Mouse (Mus musculus) small intestine, adult 2 months (tissue): ENCODE measurements around the gene Hdac4. TPM values are rescaled to one million over a fixed set of nuclear protein-coding genes. Genes with fewer than 3 reads are reported as not detected.

Experiments used
- H3K27ac ChIP-seq: fragments of 200-500 bp; 2 replicates; pipeline ENCODE4 v1.5.1; 2012; ENCODE audit warnings: low read depth, low read length, control low read depth, inconsistent platforms; ENCODE audit not compliant: insufficient read depth
- H3K27me3 ChIP-seq: fragments of 200-500 bp; 2 replicates; pipeline ENCODE4 v1.6.1; 2012; ENCODE audit warnings: mild to moderate bottlenecking, moderate library complexity, low read length, inconsistent platforms; ENCODE audit not compliant: control insufficient read depth, insufficient read depth
- H3K36me3 ChIP-seq: fragments of 200-500 bp; 2 replicates; pipeline ENCODE4 v1.6.1; 2012; ENCODE audit warnings: mild to moderate bottlenecking, low read length, control low read depth, inconsistent platforms; ENCODE audit not compliant: control insufficient read depth, insufficient read depth
- H3K4me1 ChIP-seq: fragments of 200-500 bp; 2 replicates; pipeline ENCODE4 v1.6.1; 2012; ENCODE audit warnings: low read length, inconsistent platforms, mixed read lengths; ENCODE audit not compliant: control insufficient read depth, insufficient read depth, insufficient read length
- H3K4me3 ChIP-seq: fragments of 200-500 bp; 2 replicates; pipeline ENCODE4 v1.5.1; 2012; ENCODE audit warnings: low read depth, mild to moderate bottlenecking, control low read depth, inconsistent platforms, low read length, moderate library complexity
- CTCF ChIP-seq: fragments of 200-500 bp; IDR thresholded peaks from 2 replicates; pipeline ENCODE4 v1.5.1; 2012; ENCODE audit warnings: low read depth, mild to moderate bottlenecking, control low read depth, inconsistent platforms, low read length, moderate library complexity, mixed read lengths; ENCODE audit not compliant: insufficient replicate concordance, insufficient read length; ENCODE audit errors: extremely low read depth
- POLR2A ChIP-seq: fragments of 200-500 bp; IDR thresholded peaks from 2 replicates; pipeline ENCODE4 v1.6.1; 2012; ENCODE audit warnings: low read depth, mild to moderate bottlenecking, control low read depth, inconsistent platforms, low read length, moderate library complexity
- WGBS: fragments of 180-500 bp; shearing (Covaris S2); methylation state at CpG from one replicate; pipeline ENCODE4 v1.1.7; 2018; 5-methylcytosine and 5-hydroxymethylcytosine counted together
- polyA plus RNA-seq: library from polyadenylated mRNA; depleted of rRNA; stranded (reverse); fragments of >200 nt; gene quantifications from 2 replicates; pipeline ENCODE4 v1.2.3, GENCODE M21; 2012

Hdac4 gene
- polyA plus RNA-seq, 1 experiment, result 21.0 TPM

DNA sequence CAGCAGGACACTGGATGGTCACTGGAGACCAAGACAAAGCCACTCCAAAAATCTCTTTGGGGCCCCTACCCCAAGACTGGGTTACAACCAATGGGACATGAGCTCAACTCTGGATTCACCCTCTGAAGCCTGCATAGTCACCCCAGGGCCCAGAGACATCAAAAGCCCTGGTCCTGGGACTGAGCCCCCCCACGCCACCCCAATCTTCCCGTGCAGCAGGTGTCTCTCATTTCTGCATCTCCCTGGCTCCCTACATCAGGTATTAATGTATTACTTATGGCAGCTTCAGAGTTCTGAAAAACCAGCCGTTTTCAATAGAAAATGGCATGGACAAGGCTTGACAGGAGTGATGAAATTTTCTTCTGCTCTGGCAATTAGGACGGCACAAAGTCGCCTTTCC is 17.9 kb downstream of the Hdac4 start:
- Histone ChIP-seq H3K36me3 (no peaks in the 10 kb centered on the region), H3K4me1 (peaks cover 18% of the 10 kb centered on the region; the same call in 1 of the 2 replicates), H3K27ac (no peak overlapping the region), H3K27me3 (no peaks in the 10 kb centered on the region), H3K4me3 (no peak overlapping the region)
- TF ChIP-seq CTCF (no peak), POLR2A (no peak)
- 81% methylated on average over 5 of the region's 5 CpGs for WGBS

DNA sequence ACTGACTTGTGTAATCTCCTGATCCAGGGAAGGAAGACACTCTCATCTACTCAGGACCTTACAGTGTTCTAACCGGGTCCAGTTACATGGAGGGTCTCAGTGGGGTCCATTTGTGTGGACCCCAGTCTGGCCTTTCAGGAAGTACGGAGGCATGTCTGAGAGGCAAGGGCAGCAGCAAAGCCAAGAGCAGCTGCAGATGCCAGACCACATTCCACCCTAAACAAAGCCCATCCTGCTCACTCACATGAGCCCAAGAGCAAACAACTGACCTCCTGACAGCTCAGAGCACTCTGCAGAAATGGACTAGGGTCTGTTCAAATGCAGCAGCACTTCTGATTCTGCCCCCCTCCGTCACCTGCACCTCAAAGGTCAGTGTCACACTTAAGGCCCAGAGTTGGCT is 18.3 kb downstream of the Hdac4 start:
- Histone ChIP-seq H3K4me3 (no peak overlapping the region), H3K36me3 (no peaks in the 10 kb centered on the region), H3K4me1 (peaks cover 18% of the 10 kb centered on the region; the same call in 1 of the 2 replicates), H3K27me3 (no peaks in the 10 kb centered on the region), H3K27ac (no peak overlapping the region)
- WGBS, result 85% methylated on average over 3 of the region's 3 CpGs
- TF ChIP-seq CTCF, result no peak
- no peak for TF ChIP-seq POLR2A

DNA sequence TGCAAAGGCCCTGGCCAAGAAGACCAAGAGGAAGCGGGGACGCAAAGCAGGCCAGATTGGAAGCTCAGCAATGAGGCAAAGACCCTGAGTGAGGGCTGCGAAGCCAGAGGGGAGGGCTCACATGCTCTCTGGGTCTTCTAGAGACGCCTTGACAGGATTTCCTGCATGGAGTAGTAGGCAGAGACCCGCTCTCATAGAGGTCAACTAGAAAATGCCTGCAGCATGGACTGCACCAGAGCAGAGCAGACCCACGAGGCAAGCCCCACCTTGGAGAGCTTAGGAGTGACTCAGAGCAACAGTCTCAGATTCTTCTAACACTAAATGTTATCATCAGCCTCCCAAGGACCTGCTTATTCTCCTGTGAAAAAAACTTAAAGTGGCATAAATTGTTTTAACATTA is 20.2 kb downstream of the Hdac4 start:
- whole genome bisulfite sequencing, result 87% methylated on average over 6 of the region's 6 CpGs
- TF ChIP-seq CTCF, result no peak
- TF ChIP-seq POLR2A, result no peak
- H3K4me1 ChIP-seq, result peaks cover 18% of the 10 kb centered on the region
- H3K4me3 ChIP-seq, result no peak overlapping the region
- no peaks in the 10 kb centered on the region for H3K27me3 ChIP-seq
- H3K27ac ChIP-seq, result no peak overlapping the region
- no peaks in the 10 kb centered on the region for H3K36me3 ChIP-seq

DNA sequence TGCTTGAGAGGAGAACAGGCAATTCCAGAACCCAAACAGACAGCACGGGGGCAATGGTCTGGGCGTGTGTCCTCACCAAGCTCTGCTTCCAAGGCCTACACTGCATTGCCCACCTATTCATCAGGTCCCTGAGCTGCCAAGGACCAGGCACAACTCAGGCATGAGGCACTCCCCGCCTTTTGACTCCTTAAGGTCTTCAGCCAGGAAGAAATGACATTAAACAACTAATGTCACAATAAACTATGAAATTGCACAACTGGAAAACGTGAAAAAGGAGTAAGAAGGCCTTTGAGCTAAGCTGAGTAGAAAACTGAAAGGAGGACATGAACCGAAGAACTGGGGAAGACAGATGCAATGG is 20.6 kb downstream of the Hdac4 start:
- WGBS, result 70% methylated on average over 5 of the region's 5 CpGs
- no peaks in the 10 kb centered on the region for H3K27me3 ChIP-seq
- peaks cover 18% of the 10 kb centered on the region for H3K4me1 ChIP-seq
- no peak for TF ChIP-seq CTCF
- TF ChIP-seq POLR2A, result no peak
- no peak overlapping the region for H3K4me3 ChIP-seq
- no peaks in the 10 kb centered on the region for H3K36me3 ChIP-seq
- H3K27ac ChIP-seq, result no peak overlapping the region

DNA sequence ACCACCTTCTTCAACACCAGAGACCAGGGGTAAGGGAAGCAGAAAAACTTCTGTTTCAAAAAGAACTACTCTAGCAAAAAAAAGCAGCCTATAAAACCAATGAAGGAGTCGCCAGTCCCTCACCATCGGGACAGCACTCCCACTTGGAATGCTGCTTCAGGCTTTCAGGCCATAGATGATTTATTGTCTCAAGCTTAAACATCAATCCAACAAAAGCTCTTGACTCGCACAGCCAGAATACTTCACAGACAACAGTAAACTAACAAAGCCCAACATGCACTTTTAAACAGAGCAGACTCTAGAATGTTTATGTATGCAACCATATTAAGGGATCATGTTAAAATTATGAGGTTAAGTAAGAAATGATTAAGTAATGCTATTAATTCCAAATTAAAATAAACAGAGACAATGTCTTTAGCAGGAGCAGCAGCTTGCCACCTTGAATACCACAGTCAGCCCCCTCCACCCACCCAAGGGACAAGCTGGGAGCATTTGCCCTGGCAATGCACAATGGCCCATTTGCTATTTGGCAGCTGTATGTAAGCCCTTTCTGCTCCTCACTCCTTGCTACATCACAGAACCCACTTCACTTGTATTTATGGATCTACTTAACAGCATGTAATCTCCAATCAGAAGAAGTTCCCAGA is 21.1 kb downstream of the Hdac4 start:
- Histone ChIP-seq H3K36me3 (no peaks in the 10 kb centered on the region), H3K4me3 (no peak overlapping the region), H3K27ac (no peak overlapping the region), H3K4me1 (peaks cover 18% of the 10 kb centered on the region), H3K27me3 (no peaks in the 10 kb centered on the region)
- TF ChIP-seq POLR2A (no peak), CTCF (no peak)
- 53% methylated on average over 3 of the region's 3 CpGs for WGBS

DNA sequence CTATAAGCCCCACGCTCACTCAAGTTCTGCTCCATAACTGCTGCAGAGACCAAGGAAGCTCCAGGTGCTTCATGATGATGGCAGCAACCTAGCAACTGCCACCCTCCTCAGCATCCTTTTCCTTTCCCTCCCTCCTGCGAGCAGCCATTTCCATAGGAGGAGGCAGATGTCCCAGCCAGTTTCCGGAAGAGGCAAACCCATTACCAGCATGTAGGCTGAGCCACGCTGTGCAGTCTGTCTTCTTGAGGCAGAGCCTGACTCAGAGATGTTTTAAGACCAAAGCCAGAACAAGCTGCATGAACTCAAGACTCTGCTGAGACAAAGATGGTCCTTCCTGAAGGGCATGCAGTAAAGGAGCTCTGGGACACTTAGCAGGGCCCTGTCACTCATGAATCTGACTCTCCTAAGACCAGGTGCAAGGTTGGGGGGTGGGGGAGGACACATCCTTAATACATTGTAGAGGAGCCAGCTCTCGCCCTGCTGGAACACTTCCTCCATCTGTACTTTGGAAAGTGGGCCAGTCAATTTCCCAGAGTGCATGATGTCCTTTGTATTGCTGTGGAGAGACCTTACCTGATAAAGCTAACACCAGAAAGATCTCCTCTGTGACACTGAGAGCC is 24.8 kb downstream of the Hdac4 start:
- 77% methylated on average over 5 of the region's 5 CpGs for WGBS
- Histone ChIP-seq H3K27me3 (no peaks in the 10 kb centered on the region), H3K4me1 (peaks cover 5% of the 10 kb centered on the region), H3K36me3 (no peaks in the 10 kb centered on the region), H3K27ac (no peak overlapping the region), H3K4me3 (no peak overlapping the region)
- no peak for TF ChIP-seq POLR2A
- TF ChIP-seq CTCF, result no peak

DNA sequence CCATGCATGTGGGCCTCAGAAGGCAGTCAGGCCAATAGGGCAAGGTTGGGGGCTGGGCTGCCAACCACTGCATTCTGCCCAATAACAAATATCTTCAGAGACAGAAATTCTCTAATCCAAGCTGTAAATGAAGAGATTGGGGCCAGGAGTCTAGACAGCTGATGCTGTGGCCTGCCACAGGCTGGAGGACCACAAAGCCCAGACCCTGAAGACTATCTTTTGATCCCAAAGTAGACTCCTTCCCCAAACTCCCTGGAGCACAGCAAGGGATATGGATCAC is 25.8 kb downstream of the Hdac4 start:
- Histone ChIP-seq H3K4me3 (no peak overlapping the region), H3K36me3 (no peaks in the 10 kb centered on the region), H3K27me3 (no peaks in the 10 kb centered on the region), H3K4me1 (no peaks in the 10 kb centered on the region; the same call in none of the 2 replicates), H3K27ac (no peak overlapping the region)
- no peak for TF ChIP-seq POLR2A
- TF ChIP-seq CTCF, result no peak
